Mouse (Mus musculus): ENCODE results near the gene Erp27.
"Not testable (repeated sequence)": the region's sequence is repeated elsewhere in the genome, so short reads cannot be mapped to it uniquely, and the experiment has no call there.

Gene Erp27

DNA sequence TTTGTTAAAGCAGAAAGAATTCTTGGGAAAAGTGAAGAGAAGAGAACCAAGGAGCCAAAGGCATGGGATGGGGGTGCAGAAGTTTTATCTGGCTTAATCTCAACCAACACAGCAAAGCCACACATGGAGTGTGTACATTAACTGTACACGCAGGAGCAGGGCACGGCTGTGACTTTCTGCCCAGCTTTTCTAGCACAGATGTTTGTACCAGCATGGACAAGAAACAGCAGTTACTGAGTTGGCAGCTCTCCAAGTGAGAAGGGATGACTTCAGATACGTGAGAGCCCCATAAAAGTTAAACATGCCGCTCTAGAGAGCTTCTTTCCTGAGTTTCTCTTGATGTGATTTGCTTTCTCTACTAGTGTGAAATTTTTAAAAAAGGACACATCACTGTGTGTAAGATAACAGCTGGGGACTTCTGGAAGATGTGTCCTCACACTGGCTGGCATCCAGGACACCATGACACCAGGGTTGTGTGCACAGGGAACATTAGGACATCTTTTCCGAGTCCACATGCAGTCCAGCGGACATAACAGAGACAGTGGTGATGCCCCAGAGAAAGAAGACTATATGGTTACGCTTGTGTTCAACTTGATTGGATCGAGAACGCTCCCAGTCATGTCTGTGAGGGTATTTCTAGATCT lies 11.6 kb downstream of the Erp27 start:
- DNase-seq (ENCODE audit: low spot score in 2 of 2): no peak

DNA sequence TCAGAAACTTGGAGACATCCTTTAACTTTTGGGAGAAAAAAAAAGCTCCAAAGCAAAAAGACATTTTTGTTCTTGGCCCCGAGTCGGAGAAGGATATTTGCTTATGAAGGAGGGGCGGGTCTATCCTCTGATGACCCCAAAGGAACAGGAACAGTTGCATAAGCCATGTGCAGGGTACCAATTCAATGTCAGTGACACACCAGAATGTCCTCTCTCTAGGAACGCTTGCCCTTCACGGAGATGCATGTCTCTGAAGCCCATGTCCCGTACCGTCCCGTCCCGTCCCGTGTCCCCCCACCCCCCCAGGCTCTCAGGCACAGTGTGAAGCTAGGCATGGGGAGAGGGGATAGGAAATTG lies 15.1 kb downstream of the Erp27 start:
- DNase-seq (ENCODE audit: low spot score in 2 of 2): no peak

DNA sequence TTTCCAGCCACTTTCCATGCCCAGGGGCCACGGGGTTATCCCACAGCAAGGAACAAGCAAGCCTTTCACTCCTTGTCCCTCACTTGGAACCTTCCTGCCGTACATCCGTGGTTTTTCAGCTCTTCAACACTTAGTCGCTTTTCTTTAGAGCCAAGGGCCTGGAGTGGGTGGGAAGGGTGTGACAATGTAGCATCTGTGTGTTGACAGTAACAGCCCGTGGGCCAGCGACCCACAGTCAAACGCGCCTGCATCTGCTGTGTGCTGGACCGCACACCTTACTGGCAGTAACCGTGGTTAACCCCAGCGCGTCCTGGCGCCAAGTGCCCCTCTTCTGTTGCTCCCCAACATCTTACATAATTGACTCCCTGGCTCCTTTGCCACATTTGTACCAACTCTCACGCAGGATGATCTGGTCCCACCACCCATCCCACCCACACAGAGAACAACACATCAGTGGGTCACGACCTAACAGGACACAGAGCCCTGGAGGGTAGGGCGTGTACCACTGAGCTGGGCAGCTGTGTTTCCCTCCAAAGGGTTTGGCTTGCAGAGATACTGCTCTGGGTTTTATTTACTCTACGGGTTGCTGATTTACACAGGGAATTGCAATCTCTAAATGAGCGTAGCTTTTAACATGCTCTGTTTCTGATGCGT lies 15.6 kb downstream of the Erp27 start:
- DNase-seq (ENCODE audit: low spot score in 2 of 2): no peak

DNA sequence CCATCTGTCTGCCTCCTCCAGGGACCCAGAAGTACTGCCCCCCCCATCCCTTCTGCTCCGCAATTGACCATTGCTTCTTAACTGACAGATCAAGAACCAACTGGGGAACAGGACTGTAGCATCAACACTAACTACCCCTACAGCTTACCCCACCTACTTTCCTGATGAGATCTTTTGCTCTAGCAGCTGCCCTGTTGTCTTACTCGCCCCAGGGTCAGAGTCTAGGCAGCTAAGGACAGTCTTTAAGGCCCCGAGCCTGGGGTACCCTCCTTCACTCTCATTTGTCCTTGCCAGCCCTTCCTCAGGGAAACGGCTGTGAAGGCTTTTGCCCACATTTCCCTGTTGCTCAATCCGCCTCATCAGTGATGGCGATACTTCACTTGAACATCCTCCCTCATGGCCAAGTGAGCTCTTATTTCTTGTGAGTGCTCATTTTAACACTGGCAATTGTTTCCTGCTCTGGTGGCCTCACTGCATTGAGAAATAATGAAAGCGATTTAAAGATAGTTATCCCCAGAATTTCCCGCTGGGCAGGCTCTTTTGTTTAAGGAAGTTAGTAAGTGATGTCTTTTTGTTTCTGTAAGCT lies 18.0 kb downstream of the Erp27 start:
- no peak for DNase-seq (ENCODE audit: low spot score in 2 of 2)

DNA sequence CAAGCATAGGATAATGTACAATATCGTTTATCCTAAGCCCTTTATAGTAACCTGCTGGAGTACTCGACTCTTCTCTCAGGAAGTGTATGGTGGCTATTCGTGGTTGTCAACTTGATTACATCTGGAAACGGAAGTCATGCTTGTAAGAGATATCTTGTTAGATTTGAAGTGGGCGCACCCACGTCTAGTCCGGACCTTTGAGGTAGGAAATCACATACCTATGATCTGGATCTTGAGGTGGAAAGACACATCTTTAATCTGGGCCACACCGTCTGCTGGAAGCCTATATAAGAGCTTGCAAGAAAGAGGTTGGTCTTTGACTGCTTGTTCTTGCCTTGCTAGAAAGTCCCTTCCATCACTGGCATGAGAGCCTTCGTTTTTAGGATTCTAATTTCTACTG lies 19.5 kb downstream of the Erp27 start:
- DNase-seq (ENCODE audit: low spot score in 2 of 2): no peak

DNA sequence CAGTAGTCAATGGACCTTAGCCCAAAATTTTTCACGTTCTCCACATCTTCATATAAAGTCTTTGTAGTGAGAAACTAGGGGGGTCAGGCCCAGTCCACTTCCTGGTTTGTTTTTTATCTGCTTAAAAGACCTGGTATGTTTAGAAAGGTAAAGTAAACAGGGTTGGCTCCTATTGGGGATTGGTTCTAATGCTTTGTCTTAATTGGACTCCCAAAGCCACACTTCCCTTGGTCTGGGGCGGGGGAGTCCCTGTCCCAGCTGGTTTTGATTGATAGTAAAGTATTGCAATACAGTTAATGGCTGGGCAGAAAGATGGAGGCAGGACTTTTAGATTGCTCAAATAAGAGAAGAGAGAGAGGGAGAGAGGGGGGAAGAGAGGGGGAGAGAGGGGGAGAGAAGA lies 21.0 kb downstream of the Erp27 start:
- DNase-seq (ENCODE audit: low spot score in 2 of 2): no peak

DNA sequence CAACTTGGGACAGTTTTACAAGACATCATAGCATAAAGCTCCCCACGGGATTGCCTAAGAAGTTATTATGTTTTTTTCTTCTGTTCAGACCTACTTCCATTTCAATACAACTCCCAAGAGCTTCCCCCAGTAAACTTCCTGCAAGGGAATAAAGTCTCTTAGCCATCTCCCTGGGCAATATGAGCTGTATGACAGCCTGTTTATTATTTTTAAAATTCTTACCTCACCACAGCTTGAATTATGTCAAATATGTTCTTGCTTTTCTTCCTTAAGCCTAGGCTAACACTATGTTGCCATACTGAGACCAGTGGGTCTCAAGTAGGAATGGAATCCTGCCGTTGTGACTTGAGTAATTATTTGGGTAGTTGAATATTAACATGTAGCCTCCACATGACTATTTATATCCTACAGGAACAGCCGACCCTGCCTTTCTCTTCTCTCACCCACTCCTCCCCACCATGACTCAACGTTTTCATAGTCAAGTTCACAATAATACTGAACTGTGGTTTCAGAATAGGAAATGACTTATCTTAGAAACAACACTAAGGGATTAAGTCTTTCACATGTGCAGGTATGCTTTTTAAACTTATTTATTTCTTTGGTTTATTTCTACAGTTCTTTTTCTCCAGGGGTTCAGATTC lies 21.5 kb downstream of the Erp27 start:
- DNase-seq (ENCODE audit: low spot score in 2 of 2): no peak

DNA sequence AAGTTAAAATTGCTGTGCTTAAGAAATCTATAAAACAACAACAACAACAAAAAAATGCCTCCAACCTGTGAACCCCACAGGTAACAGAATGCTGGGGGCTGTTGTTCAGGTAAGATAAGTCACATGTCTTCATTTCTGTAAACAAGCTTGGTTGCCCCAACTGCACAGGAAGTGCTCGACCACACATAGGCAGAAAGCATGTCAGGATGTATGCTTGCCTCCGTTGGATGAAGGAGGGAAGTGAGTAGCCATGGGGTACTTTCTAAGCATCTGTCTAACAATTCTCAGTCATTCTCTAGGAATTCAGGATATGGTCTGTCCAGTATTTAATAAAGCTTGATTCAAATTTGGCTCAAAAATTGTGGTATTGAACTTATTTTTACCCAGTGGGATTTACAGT lies 23.0 kb downstream of the Erp27 start:
- DNase-seq (ENCODE audit: low spot score in 2 of 2): no peak

DNA sequence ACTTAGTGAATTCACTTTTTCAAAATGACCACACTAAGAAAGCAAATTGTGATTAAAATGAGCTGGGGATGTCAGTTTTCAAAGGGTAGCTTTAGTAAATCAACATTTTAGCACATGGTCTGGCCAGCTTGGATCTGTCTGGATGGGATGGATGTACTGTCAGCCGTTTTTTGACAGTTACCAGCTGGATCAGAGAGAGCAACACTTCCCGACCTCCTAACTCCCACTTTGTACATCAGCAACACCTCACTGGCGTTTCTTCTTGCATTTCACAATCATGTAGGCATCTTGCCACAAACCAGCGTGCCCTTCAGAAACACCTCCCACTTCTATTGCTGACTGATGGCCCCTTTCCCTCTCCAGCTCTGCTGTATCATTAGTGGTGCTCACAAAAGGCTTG lies 23.8 kb downstream of the Erp27 start:
- peak in 1 of 2 experiments; percentile 42 for DNase-seq (ENCODE audit: low spot score in 2 of 2)

DNA sequence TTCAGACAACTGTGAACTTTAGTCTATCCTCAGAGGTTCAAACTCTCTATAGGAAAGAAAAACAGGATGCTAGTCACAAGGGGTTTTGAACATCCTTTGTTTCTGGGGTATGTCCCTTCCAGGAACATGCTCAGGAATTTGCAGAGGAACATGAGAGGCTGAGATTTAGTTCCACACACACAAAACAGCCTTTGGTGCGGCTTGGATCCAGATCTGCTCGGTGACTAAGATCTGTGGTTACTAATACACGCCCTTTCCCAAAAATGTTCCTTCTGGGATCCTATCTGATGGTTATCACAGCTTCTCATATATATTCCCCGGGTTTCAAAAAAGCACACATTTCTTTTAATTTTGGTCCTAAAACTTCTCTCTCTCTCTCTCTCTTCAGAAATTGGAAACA lies 24.2 kb downstream of the Erp27 start:
- DNase-seq (ENCODE audit: low spot score in 2 of 2): peak in 1 of 2 experiments; percentile 35

DNA sequence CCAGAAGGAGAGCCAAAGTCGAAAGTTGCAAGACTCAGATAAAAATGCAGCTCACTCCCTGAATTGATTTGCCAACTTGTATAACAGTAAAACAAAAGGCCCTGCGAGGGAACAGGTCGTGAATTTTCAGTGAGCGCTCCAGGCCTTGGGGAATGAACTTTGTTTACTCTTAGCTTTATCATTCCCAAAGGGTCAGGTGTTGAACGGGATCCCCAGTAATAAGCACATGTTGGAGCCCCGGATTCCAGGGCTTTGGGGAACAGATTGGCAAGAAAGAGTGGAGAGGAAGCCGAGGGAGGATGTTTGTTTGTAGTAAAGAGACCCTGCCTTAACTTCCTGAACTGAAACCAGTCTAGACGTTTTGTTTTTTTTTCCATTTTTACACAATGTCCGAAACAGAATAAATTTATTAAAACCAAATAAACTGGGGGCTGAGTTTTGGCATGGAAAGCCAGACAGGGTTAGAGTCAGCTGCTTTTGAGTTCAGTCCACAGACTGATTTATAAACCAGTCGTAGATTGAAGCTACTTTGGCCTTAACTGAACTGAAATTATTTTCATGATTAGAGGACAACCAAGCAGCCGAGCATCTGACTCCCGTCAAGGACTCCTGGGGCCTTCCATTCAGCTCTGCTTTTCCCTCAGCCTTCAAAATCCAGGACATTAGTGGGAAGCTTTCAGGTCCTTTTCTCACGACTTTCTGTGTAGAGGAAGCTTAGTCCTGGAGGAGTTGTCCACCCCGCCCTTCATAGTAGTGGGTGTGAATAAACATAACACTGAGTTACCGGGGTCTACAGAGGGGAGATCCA lies 27.2 kb downstream of the Erp27 start:
- DNase-seq (ENCODE audit: low spot score in 2 of 2): no peak

DNA sequence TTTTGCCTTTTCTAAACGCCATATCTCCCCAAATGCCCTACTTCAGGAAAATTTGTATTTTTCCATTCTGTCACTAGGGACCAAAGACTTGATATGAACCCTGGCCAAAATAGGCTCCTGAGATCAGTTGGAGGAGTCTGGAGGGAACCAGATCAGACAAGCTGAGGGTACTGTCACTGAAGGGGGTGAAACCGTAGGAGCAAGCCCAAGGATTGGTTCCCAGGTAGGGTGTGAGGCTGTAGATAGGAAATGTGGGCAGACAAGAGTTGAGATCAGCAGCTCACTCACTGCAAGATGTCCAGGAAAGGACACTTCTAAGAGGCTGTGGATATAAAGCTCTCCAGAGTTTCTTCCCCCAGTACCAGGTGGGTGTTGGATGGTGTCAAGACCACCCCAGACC lies 30.0 kb downstream of the Erp27 start:
- no peak for DNase-seq (ENCODE audit: low spot score in 2 of 2)

DNA sequence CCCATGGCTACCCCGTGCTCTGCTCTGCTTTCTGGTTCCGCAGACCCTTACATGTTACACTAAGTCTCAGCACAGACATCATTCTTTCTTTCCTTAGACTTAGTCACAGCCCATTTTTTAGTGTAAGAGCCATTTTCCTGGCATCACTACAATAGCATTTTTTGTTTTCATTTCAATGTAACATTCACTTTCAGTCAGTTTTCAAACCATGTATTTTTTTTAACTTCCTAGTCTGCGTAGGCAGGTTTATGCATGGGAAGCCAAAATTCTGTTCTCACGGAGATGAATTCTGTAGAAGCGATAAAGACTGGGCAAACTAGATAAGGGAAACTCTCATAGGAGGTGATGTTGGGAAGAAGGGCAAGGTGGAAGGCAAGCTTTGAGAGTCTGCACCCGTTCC lies 32.4 kb downstream of the Erp27 start:
- no peak for DNase-seq (ENCODE audit: low spot score in 2 of 2)

DNA sequence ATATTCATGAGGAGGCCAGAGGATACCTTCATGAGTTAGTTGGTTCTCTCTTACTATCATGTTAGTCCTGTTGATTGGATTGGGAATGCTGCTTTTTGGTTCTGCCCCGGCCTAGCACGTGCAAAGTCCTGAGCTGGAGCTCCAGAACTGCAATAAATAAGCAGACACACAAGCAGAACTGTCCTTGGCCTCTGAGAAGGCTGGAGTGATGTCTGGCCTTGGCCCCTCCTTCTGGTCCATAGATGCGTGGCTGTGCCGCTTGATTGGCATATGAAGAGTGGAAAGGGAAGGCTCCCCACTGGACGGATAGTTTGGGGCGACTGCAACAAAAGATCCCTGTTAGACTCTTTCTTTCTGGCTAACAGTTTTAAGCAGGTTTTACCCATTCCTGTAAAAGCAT lies 32.9 kb downstream of the Erp27 start:
- DNase-seq (ENCODE audit: low spot score in 2 of 2): no peak

DNA sequence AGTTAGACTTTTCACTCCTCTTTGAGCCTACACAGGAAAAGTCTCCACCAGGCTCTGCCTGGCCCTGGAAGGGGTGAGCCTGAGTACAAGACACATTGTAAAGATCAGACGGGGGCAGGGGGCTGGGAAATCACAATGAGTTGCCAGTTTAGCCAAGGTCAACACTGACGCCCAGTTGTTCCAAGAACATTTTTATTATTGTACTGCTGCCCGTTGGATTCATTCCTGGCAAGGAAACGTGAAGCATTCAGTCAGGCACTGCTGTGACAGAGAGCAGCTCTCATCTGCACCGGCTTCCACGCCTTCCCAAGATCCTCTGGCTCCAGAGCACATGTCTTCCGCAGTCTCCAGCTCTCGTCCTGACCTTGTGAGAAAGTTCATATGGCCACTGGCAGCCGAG lies 34.1 kb downstream of the Erp27 start:
- peak in 1 of 2 experiments; percentile 66 for DNase-seq (ENCODE audit: low spot score in 2 of 2)

DNA sequence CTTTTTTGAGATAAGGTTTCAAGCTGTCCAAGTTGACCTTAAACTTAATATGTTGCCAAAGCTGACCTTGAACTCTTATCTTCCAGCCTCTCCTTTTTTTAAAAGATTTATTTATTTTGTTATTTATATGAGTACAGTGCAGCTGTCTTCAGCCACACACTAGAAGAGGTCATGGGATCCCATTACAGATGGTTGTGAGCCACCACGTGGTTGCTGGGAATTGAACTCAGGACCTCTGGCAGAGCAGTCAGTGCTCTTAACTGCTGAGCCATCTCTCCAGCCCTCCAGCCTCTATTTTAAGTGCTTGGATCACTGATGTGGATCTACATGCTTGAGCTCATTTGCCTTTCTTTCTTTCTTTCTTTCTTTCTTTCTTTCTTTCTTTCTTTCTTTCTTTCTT lies 37.2 kb downstream of the Erp27 start:
- DNase-seq (ENCODE audit: low spot score in 2 of 2): not testable (repeated sequence)

DNA sequence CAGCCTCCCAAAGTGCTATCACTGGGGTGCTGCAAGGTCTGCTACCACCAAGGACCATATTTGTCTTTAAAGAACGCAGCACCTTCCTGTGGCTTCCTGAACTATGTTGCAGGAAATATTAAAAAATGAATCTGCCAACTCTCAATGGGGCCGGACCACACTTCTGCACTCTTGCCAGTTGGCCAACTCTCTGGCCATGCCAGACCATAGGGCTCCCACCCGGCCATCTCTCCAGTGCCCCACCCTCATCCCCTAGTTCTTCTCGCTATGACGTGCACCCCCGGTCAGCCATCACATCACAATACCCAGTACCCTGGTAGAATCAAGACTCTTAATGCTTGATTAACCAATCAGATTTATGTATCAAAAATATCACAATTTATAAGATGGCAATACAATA lies 38.0 kb downstream of the Erp27 start:
- no peak for DNase-seq (ENCODE audit: low spot score in 2 of 2)

DNA sequence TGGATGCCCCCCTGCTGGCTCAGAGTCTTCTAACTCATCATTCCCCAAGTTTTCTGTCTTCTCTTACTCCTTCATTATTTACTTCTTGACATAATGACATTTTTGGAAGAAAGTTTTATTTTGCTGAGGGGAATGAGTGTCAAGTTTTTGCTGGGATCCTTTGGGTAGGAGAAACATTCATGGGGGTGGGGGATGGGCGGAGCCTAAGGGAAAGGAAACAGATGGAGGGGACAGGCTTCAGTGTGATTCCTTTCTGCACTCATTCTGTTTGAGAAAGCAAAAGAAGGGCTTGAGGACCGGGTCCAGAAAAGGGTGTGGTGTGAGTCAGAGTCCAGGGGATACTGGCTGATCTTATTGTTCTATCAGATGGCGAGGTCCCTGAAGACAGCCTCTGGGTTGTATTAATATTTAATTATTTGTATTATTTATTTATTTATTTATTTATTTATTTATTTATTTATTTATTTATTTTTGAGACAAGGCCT lies 38.5 kb downstream of the Erp27 start:
- DNase-seq (ENCODE audit: low spot score in 2 of 2): peak in 1 of 2 experiments; percentile 30

DNA sequence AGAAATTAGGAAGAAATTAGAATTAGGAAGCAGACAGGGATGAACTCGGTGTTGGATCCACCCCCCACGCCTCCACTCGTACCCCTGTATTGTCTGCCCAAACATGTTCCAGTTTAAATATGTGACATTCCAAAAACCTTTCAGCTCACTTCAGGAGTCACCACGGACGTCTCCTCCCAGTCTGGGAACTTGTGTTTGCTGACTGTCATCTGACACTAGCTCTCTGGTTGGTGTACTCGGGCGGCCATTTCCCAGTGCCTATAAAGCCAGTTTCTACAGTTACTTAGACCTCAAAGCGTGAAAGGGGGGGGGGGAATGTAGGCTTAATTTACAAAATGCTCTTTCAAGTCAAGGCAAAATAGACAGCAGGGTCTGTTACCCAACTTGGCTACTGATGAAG lies 40.3 kb downstream of the Erp27 start:
- no peak for DNase-seq (ENCODE audit: low spot score in 2 of 2)

DNA sequence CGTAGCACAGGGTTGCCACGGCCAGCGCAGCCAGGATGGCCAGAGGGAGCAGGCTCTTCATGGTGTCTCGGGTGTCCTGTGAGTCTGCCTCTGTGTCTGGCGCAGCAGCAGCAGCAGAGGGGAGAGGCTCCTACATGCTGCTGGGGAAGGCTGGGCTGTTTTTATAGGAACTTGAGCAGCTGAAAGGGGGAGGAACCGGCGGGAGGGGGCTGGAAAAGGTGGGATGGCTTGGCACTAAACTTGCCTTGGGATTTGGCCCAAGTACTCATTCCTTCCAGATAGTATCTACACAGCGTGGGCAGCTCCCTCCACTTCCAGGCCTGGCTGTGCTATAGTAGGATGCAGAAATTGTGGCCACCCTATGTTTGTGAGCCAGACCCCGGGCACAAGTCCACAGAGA lies 46.3 kb downstream of the Erp27 start, which contains the start of gene Mgp:
Gene Mgp (minus strand): TSS at position 154 of the 400 bp plus-strand sequence.
- DNase-seq (ENCODE audit: low spot score in 2 of 2): peak in 1 of 2 experiments; percentile 60

DNA sequence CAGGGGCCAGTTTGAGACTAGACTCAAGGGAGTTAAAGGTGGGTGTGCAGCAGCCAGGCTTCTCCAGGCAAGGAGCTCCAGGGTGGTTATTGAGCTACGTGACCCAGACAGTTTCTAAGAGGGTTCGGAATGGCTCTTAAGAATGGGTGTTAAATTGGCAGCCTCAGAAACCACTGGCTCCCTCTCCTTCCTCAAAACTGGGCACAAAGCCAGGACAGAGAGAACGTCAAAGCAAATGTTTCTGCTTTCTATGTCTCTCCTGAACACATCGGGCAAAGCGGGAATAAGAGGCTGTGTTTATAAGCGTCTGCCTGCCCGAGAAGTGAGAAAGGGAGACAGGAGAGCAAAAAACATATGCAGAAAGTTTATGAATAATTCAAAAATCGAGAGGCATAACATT lies 47.4 kb downstream of the Erp27 start:
- no peak for DNase-seq (ENCODE audit: low spot score in 2 of 2)

DNA sequence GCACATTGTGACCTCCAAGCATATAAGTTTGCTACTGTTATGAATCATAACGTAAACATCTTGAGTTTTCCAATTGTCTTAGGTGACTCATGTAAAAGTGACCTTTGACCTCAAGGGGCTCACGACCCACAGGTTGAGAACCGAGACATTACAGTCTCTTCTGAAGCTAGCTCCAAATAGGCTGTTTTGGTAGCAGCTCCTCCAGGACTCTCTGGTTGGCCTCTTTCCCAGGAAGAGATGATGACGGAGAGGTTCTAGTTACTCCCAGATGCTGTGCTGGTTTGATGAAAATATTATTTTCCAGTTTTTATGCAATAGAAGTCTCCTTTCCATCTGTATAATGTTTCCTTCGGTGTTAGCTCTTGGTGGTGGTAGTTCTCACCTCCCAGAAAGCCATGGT lies 53.1 kb downstream of the Erp27 start:
- no peak for DNase-seq (ENCODE audit: low spot score in 2 of 2)
